Mouse (Mus musculus) small intestine, adult 2 months (tissue): ENCODE results near the gene Dnase1l1. TPM values are rescaled to one million over a fixed set of nuclear protein-coding genes. Genes with fewer than 3 reads are reported as not detected.

Experiments used
- H3K27ac ChIP-seq: fragments of 200-500 bp; 2 replicates; pipeline ENCODE4 v1.5.1; 2012; ENCODE audit warnings: low read depth, low read length, control low read depth, inconsistent platforms; ENCODE audit not compliant: insufficient read depth
- H3K27me3 ChIP-seq: fragments of 200-500 bp; 2 replicates; pipeline ENCODE4 v1.6.1; 2012; ENCODE audit warnings: mild to moderate bottlenecking, moderate library complexity, low read length, inconsistent platforms; ENCODE audit not compliant: control insufficient read depth, insufficient read depth
- H3K36me3 ChIP-seq: fragments of 200-500 bp; 2 replicates; pipeline ENCODE4 v1.6.1; 2012; ENCODE audit warnings: mild to moderate bottlenecking, low read length, control low read depth, inconsistent platforms; ENCODE audit not compliant: control insufficient read depth, insufficient read depth
- H3K4me1 ChIP-seq: fragments of 200-500 bp; 2 replicates; pipeline ENCODE4 v1.6.1; 2012; ENCODE audit warnings: low read length, inconsistent platforms, mixed read lengths; ENCODE audit not compliant: control insufficient read depth, insufficient read depth, insufficient read length
- H3K4me3 ChIP-seq: fragments of 200-500 bp; 2 replicates; pipeline ENCODE4 v1.5.1; 2012; ENCODE audit warnings: low read depth, mild to moderate bottlenecking, control low read depth, inconsistent platforms, low read length, moderate library complexity
- CTCF ChIP-seq: fragments of 200-500 bp; IDR thresholded peaks from 2 replicates; pipeline ENCODE4 v1.5.1; 2012; ENCODE audit warnings: low read depth, mild to moderate bottlenecking, control low read depth, inconsistent platforms, low read length, moderate library complexity, mixed read lengths; ENCODE audit not compliant: insufficient replicate concordance, insufficient read length; ENCODE audit errors: extremely low read depth
- POLR2A ChIP-seq: fragments of 200-500 bp; IDR thresholded peaks from 2 replicates; pipeline ENCODE4 v1.6.1; 2012; ENCODE audit warnings: low read depth, mild to moderate bottlenecking, control low read depth, inconsistent platforms, low read length, moderate library complexity
- WGBS: fragments of 180-500 bp; shearing (Covaris S2); methylation state at CpG from one replicate; pipeline ENCODE4 v1.1.7; 2018; 5-methylcytosine and 5-hydroxymethylcytosine counted together
- polyA plus RNA-seq: library from polyadenylated mRNA; depleted of rRNA; stranded (reverse); fragments of >200 nt; gene quantifications from 2 replicates; pipeline ENCODE4 v1.2.3, GENCODE M21; 2012

The Dnase1l1 gene
- polyA plus RNA-seq, 1 experiment, result 13.9 TPM

DNA sequence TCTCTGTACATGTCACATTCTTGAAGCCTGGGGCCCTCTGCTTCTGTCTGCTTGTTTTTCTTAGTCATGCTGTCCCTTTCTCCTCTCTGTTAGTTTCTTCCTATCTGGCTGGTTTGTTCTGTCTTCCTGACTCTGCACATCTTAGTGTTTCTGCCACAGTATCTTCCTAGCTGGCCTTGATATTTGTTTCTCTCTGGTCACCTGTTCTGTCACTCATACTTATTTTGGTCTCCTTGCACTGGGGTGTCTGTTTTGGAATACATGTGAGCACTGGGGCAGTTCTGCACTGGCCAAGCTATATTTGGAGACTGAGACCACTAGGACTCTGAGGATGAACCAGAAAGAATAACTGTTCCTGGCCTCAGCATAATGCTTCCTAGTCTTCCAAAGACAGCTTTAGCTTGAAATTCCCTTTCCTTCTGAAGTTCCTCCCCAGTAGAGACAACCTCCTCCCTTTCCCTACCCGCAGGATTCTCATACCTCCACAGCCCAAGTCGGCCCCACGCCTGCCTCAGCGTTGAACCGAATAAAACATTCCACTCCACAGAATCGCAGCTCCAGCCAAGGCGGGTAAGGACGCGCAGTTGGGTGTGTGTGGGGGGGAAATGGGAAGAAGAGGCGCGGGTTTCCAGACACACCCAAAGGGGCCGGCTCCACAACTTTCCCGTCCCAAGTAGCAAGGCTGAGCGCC is 951 bp downstream of the Dnase1l1 start:
- H3K36me3 ChIP-seq, result peaks cover 2% of the 10 kb centered on the region; the same call in 1 of the 2 replicates
- no peak for TF ChIP-seq CTCF

DNA sequence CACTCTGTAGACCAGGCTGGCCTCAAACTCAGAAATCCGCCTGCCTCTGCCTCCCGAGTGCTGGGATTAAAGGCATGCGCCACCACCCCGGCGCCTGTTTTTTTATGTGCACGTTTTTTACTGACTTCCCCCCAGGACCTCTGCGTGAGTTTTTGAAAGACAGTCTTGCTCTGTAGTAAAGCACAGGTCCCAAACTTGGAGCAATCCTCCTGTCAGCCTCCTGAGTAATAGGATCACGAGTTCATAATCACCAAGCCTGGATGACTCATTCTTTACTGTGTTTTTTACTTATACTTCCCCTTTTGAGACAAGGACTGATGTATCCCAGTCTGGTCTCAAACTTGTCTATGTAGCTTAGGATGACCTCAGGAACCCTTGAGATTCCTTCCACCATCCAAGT is 4.2 kb downstream of the Dnase1l1 start:
- Histone ChIP-seq H3K4me3 (no peak overlapping the region), H3K36me3 (no peaks in the 10 kb centered on the region; the same call in 1 of the 2 replicates), H3K27me3 (no peaks in the 10 kb centered on the region), H3K4me1 (peaks cover 4% of the 10 kb centered on the region; the same call in 1 of the 2 replicates), H3K27ac (no peak overlapping the region)
- 62% methylated on average over 8 of the region's 8 CpGs for WGBS
- TF ChIP-seq POLR2A, result no peak
- TF ChIP-seq CTCF, result no peak

More for the DNA sequence above, 951 bp downstream of the Dnase1l1 start:
- no peaks in the 10 kb centered on the region for H3K27me3 ChIP-seq
- H3K27ac ChIP-seq, result peak overlapping the region; percentile 80
- 7% methylated on average over 14 of the region's 14 CpGs for WGBS
- H3K4me1 ChIP-seq, result peaks cover 10% of the 10 kb centered on the region; the same call in 1 of the 2 replicates
- H3K4me3 ChIP-seq, result peak overlapping the region; percentile 72

DNA sequence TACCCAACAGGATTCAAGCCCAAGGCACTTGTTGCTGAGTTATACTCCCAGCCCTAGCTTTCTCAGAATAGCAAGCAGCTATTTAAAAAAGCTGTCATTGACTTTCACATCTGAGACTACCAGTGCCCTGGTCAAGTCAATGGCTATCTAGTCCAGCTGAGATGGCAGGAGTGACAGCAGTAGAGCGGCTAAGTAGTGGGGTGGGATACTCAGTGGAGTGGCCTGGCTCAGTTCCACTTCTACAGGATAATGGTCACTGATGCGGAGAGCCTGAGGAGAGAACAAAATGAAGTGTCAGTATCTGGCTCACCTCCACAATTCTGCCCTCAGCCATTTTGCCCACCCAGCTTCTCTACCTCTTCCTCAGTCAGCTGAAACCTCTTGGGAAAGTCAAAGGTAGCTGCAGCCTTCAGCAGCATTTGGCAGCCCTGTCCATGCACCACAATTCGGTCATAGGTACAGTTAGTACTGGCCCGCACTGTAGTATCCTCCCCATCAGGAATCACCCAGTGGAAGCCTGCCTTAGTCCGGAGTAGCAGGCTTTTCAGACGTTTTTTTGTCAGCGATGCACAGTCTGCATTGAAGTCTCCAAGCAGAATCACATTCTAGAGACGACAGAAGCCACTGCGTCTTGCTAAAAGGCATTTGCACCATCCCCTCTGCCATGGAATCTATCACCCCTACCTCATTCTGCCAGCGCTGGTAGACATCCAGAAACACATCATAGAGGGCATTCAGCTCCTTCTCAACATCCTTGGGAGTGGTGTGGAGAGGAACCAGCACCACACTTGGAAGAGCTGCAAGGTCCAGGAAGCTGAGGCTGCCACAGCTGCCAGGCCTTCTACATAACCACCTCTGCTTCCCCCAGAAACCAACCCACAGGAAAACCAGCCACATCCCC is 8.5 kb downstream of the Dnase1l1 start:
- 39% methylated on average over 10 of the region's 10 CpGs for WGBS
- no peak for TF ChIP-seq POLR2A
- no peak for TF ChIP-seq CTCF
- Histone ChIP-seq H3K4me3 (no peak overlapping the region), H3K36me3 (peaks cover 10% of the 10 kb centered on the region), H3K27me3 (no peaks in the 10 kb centered on the region), H3K27ac (no peak overlapping the region), H3K4me1 (peaks cover 6% of the 10 kb centered on the region; the same call in 1 of the 2 replicates)

DNA sequence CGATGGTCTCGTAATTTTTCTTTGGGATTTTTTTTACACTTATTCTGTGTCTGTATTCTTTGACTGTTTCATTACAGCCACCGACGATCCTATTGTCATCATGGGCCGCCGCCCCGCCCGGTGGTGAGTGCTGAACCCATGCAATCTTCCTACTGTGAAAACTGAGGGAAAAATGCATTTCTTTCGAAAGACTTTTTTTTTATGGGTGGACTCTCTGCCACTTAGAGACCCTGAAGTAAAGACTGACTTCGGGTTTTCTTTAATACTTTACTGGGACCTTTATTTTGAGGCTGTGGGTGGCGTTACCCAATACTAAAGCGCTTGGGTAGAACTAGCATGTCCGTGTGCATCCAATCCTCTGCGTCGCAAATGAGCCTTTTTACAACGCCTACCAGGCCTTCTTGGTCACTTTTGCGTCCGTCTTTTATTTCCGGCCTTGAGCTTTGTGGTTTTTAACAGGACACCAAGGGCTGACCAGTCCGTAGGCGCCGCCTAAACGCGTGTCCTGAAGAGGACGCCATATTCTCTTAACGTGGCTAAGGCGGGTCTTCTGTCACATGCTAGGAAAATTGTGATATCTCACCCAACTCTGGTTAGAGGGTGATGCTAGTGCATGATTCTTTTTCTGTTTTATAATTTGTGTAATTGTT is 11.1 kb downstream of the Dnase1l1 start:
- H3K4me1 ChIP-seq, result peaks cover 4% of the 10 kb centered on the region; the same call in 1 of the 2 replicates
- 15% methylated on average over 27 of the region's 27 CpGs for WGBS
- TF ChIP-seq POLR2A (no peak), CTCF (no peak)

DNA sequence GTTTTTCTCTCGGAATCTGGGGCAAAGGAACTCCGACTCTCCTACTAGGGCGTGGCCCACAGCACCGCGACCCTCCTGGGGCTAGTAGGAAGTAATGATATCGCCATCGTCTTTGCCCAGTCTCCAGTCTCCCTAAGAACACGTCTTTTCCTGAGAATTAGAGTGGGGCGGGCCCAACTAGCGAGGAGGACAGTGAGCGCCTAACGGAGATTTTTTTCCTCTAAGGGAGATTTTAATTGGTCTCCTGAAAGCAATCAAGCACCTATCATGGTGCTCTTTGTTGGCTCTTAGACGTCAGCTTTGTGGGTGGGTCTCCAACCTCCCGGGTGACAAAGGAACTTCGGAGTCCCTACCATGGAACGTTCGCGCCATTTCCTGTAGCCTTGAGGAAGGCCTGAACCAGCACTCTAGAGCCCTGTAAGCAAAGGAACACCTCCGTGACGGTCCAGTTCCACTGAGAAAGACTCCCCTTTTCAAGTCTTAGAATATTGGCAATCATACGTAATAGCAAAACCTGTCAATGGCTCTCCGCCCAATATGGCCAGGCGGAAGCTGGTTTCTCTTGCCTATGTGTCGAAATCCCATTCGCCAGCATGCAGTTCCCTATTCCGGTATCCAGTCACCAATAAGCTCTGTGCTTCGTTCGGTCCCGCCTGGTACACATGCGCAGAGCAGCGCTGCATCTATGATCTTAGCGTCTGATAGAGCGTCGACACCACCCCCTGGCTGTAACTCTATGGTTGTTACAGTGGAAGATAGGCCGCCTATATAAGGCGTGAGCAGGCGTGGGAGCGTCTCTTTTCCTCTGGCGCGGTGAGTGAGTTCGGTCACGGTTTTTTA is 11.9 kb downstream of the Dnase1l1 start, which contains the start of gene Rpl10:
Rpl10 (plus strand) TSS at position 751 of the 840 bp plus-strand sequence.
- Histone ChIP-seq H3K27ac (peak within 1 kb of the TSS; percentile 97), H3K4me3 (peak within 1 kb of the TSS; percentile 87), H3K36me3 (peaks cover 10% of the 10 kb centered on the region), H3K27me3 (no peaks in the 10 kb centered on the region), H3K4me1 (peaks cover 4% of the 10 kb centered on the region; the same call in 1 of the 2 replicates)
- TF ChIP-seq CTCF (no peak), POLR2A (peak; percentile 92)
- WGBS, result 12% methylated on average over 42 of the region's 42 CpGs

More for the DNA sequence above, 11.1 kb downstream of the Dnase1l1 start:
- Histone ChIP-seq H3K27me3 (no peaks in the 10 kb centered on the region), H3K36me3 (peaks cover 10% of the 10 kb centered on the region), H3K4me3 (peak overlapping the region; percentile 87), H3K27ac (peak overlapping the region; percentile 79)

DNA sequence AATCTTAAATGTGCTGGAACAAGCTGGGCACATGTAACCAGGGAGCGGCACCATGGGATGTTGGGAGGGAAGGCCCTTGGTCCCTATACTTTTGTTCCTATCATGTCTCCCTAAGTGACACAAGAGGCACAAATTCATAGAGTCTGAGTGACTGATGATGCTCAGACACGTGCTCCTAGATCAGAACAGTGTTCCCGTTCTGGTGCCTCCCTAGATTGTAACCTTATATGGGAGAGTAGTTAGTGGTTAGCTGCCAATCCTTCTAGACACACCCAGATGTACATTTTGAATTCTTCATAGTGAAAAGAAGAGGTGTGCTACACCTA is 12.4 kb downstream of the Dnase1l1 start:
- no peak for TF ChIP-seq CTCF
- peaks cover 4% of the 10 kb centered on the region; the same call in 1 of the 2 replicates for H3K4me1 ChIP-seq
- 35% methylated on average over 3 of the region's 3 CpGs for WGBS

More for the DNA sequence above, 12.4 kb downstream of the Dnase1l1 start:
- H3K36me3 ChIP-seq, result peaks cover 10% of the 10 kb centered on the region
- H3K4me3 ChIP-seq, result peak overlapping the region; percentile 65
- H3K27me3 ChIP-seq, result no peaks in the 10 kb centered on the region
- H3K27ac ChIP-seq, result peak overlapping the region; percentile 96
